16 mouse cellular contexts compared by ENCODE assay signal in genomic region chr7:134693325-134693724, GRCm38 (mm10).
"Had no signal": no experiment of that assay in that cellular context is flagged by ENCODE, and none has a peak within 500 bp of the region (broad histone marks: within the 10 kb centered on the region; RNA-seq: fewer than 3 reads in every experiment).

No protein-coding gene starts in this region.

- H3K9me3 ChIP-seq: limb, embryonic 10.5 days; liver, embryonic 13.5 days; lung, embryonic 15.5 days; midbrain, embryonic 10.5 days; neural tube, embryonic 15.5 days had no signal

- H3K4me1 ChIP-seq: neural tube, embryonic 15.5 days had no signal

- H3K27me3 ChIP-seq: liver, embryonic 13.5 days; lung, embryonic 15.5 days; neural tube, embryonic 15.5 days had no signal

- H3K27ac ChIP-seq: hindbrain, postnatal 0 days; limb, embryonic 10.5 days; liver, embryonic 13.5 days; lung, embryonic 15.5 days; midbrain, embryonic 10.5 days; neural tube, embryonic 15.5 days had no signal

- H3K4me2 ChIP-seq: liver, embryonic 13.5 days; lung, embryonic 15.5 days; neural tube, embryonic 15.5 days had no signal

- H3K9ac ChIP-seq: liver, embryonic 13.5 days; liver, postnatal 0 days; lung, embryonic 15.5 days; neural tube, embryonic 15.5 days had no signal

- H3K4me3 ChIP-seq: limb, embryonic 10.5 days; liver, embryonic 13.5 days; lung, embryonic 15.5 days; midbrain, embryonic 10.5 days; myocyte; neural tube, embryonic 15.5 days had no signal

- DNase-seq: kidney, adult 11 months; kidney, postnatal 25 days; liver, embryonic 13.5 days; liver, postnatal 0 days; lung, postnatal 14 days; midbrain, embryonic 14.5 days; right cerebral cortex, postnatal 4 days; spleen, adult 18-20 months; thymus, adult 18-20 months; thymus, postnatal 14 days had no signal

- H3K36me3 ChIP-seq: liver, embryonic 13.5 days; lung, embryonic 15.5 days; midbrain, embryonic 10.5 days; neural tube, embryonic 15.5 days had no signal

- ATAC-seq: hindbrain, postnatal 0 days; liver, postnatal 0 days had no signal
